Mouse (Mus musculus) bone marrow macrophage, adult 2 months (primary cell): ENCODE measurements around the gene Xpnpep2. TPM values are rescaled to one million over a fixed set of nuclear protein-coding genes. Genes with fewer than 3 reads are reported as not detected.

Experiments used
- H3K27ac ChIP-seq: 2 replicates; pipeline ENCODE4 v1.5.1; 2012; ENCODE audit warnings: low read depth, low read length; ENCODE audit not compliant: insufficient read depth
- H3K4me1 ChIP-seq: 2 replicates; pipeline ENCODE4 v1.6.1; 2012; ENCODE audit warnings: low read length; ENCODE audit not compliant: control insufficient read depth, insufficient read depth
- H3K4me3 ChIP-seq: 2 replicates; pipeline ENCODE4 v1.5.1; 2012; ENCODE audit warnings: mild to moderate bottlenecking, low read length, moderate library complexity; ENCODE audit not compliant: insufficient read depth
- CTCF ChIP-seq: IDR thresholded peaks from 2 replicates; pipeline ENCODE4 v1.5.1; 2012; ENCODE audit warnings: low read depth, mild to moderate bottlenecking, low read length, moderate library complexity
- POLR2A ChIP-seq: IDR thresholded peaks from 2 replicates; pipeline ENCODE4 v1.6.1; 2012; ENCODE audit warnings: mild to moderate bottlenecking, low read depth, low read length, borderline replicate concordance
- polyA plus RNA-seq: library from polyadenylated mRNA; stranded (reverse); fragments of >200 nt; gene quantifications from 2 replicates; pipeline ENCODE4 v1.2.4, GENCODE M21; 2012; ENCODE audit not compliant: missing spikeins, insufficient read depth, insufficient read length

Gene Xpnpep2
- polyA plus RNA-seq, 1 experiment: not detected

DNA sequence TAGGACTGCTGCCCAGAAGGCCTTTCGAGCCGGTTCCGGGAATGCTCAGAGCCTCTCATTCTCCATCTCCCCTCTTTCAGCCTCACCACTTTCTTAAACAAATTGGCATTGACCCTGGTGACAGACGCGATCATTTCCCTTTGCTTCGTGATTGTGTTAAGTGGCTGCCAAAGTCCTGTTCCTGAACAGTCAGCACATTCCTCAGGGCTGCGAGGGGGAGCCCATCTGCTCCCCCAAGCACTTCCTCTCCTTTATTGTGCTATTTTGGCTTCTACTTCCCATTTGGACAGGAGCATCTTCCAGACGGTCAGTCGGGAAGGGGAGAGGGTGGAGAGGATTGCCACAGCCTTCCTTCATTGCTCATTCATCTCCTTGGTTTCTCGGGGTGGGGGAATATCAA is 16.4 kb upstream of the Xpnpep2 start:
- Histone ChIP-seq H3K27ac (no peak overlapping the region), H3K4me1 (peaks cover 9% of the 10 kb centered on the region), H3K4me3 (no peak overlapping the region)
- TF ChIP-seq POLR2A: no peak
- no peak for TF ChIP-seq CTCF

DNA sequence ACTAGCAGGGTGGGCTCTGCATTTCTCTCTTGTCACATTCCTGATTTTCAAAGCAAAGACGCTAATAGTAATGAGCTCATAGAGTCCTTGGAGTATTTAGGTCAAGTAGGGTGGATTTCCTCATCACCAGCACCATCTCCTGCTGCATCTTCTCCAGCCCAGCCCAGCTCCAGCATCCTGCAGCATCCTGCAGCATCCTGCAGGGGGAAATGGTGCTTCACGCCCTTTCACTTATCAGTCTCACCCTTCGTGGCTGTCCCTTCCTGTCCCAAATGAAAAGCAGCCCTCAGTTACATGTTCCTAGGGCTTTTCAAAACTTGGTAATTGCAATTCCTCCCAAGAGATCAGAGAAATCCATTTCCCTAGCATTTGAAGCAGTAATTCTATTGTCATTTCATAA is 15.0 kb upstream of the Xpnpep2 start:
- Histone ChIP-seq H3K4me1 (peaks cover 11% of the 10 kb centered on the region), H3K4me3 (no peak overlapping the region), H3K27ac (no peak overlapping the region)
- TF ChIP-seq POLR2A (no peak), CTCF (no peak)

DNA sequence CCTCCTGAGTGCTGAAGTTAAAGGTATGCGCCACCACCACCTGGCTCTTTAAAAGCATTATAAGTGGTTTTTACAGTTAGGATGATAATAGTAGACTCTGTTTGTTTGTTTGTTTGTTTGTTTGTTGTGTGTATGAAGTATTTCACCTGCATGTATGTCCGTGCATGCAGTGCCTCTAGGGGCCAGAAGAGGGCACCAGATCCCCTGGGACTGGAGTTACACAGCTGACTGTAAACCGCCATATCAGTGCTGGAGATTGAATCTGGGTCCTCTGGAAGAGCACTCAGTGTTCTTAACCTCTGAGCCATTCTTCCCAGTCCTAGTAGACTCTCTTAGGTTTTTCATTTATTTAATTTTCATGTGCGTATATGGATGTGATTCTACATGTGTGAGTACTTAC is 13.9 kb upstream of the Xpnpep2 start:
- Histone ChIP-seq H3K4me1 (peaks cover 11% of the 10 kb centered on the region), H3K4me3 (no peak overlapping the region), H3K27ac (no peak overlapping the region)
- TF ChIP-seq CTCF: no peak
- no peak for TF ChIP-seq POLR2A

DNA sequence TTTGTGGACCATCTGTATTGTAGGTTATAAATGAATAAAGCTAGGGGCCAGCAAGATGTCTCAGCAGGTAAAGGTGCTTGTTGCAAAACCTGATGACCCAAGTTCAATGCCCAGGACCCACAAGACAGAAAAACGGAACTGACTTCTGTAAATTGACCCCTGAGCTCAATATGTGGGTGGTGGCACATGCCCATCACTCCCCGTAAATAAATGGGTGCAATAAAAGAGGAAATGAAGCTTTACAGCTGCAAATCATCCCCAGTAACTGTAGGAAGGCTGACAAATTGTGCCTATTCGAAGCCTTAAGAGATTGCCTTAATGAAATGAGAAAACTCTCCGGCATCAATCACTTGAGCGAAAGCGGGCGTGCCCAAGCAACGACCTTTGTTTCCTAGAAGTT is 11.9 kb upstream of the Xpnpep2 start:
- Histone ChIP-seq H3K4me1 (peaks cover 10% of the 10 kb centered on the region), H3K4me3 (no peak overlapping the region), H3K27ac (no peak overlapping the region)
- TF ChIP-seq POLR2A: no peak
- no peak for TF ChIP-seq CTCF

DNA sequence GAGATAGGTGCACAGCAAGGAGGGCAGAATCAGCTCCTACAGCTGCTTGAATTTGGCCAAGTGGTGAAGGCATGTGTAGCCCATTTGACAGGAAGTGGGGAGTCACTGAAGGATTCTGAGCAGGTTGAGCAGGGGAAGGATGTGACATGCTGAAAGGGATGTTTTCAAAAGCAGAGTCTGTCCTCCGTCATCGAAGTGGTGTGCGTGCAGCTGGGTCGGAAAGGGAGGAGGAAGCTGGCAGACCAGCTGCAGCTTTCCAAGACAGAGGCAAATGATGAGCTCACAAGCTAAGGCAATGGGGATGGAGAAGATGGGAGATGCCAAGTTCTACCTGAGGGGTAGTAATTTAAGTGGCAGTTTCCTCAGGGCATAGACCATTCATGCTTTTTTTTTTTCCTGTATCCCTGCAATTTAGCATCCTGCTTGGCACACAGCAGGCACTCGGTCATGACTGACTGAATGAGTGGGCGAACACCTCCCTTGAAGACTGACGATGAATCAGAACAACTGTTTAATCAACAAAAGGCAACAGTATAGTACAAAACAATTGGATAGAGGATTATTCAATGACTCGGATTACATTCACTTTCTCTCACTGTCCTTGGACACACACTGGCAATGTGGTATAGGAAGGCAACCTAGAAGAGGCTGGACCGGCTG is 9.9 kb upstream of the Xpnpep2 start:
- TF ChIP-seq POLR2A (no peak), CTCF (no peak)
- Histone ChIP-seq H3K4me3 (no peak overlapping the region), H3K27ac (no peak overlapping the region), H3K4me1 (peaks cover 6% of the 10 kb centered on the region)

DNA sequence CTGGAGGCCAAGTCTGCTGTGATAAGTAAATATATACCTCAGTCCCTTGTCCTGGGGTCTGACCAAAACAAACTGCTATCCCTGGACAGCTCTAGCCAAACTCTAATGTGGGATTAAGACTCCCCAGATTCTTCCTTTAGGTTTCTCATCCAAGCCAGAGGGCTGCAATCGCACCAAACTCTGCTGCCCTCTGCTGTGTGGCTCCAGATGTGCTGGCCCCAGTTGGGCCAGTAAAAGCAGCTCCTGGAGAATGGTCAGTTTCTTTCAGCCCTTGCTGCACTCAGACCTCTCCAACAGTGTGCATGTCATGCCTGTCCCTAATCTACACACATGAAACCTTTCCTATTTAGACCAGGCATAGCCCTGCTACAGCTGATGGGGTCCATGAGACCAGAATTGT is 8.7 kb upstream of the Xpnpep2 start:
- H3K4me3 ChIP-seq: no peak overlapping the region
- TF ChIP-seq POLR2A: no peak
- TF ChIP-seq CTCF: no peak
- H3K27ac ChIP-seq: no peak overlapping the region
- peaks cover 6% of the 10 kb centered on the region for H3K4me1 ChIP-seq

DNA sequence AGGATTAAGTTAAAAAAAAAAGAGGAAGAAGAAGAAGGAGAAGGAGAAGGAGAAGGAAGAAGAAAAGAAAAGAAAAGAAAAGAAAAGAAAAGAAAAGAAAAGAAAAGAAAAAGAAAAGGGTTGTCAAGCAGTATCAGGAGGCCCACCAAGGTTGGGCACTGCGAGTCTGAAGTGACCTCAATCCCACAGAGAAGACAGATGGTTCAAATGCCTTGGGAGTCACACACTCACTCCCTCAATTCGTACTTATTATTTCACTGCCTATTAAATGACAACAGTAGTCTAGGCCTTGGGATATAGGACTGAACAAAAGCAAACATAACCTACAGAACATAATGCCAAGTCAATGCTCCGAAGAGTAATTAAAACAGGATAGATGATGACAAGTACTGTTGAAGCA is 5.3 kb upstream of the Xpnpep2 start:
- Histone ChIP-seq H3K4me3 (no peak overlapping the region), H3K27ac (no peak overlapping the region), H3K4me1 (peaks cover 13% of the 10 kb centered on the region)
- TF ChIP-seq POLR2A (no peak), CTCF (no peak)

DNA sequence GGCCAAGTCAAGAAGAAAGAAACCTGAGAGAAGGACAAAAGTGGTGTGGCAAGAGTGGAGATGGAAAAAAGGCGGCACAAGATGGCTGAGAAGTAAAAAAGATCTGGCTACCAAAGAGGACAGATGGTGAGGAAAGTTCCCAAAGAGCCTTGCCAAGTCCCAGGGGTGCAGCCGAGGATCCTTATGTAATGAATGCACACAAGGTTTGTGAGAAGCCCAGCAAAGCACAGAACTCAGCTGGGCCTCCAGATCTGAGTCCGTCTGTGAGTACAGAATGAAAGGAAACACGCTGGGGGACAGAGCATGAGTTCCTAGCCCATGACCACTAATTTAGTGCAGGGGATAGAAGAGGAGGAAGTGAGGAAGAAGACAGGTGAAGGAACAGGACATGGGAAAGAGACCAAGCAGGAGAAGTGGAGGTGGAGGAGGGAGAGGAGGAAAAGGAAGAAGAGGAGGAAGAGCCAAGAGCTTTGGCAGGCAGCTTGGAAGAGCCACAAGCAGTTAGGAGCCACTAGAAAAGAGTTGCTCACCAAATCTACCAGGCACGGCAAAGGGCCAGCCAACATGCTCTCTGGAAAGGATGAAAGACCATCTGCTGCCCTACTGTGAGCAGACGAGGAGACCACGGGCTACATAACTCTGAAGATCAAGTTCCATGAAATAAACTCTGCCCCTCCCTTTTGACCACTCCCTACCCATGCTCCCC is 3.6 kb upstream of the Xpnpep2 start:
- H3K4me1 ChIP-seq: peaks cover 13% of the 10 kb centered on the region
- TF ChIP-seq CTCF (no peak), POLR2A (no peak)
- H3K4me3 ChIP-seq: no peak overlapping the region
- no peak overlapping the region for H3K27ac ChIP-seq

DNA sequence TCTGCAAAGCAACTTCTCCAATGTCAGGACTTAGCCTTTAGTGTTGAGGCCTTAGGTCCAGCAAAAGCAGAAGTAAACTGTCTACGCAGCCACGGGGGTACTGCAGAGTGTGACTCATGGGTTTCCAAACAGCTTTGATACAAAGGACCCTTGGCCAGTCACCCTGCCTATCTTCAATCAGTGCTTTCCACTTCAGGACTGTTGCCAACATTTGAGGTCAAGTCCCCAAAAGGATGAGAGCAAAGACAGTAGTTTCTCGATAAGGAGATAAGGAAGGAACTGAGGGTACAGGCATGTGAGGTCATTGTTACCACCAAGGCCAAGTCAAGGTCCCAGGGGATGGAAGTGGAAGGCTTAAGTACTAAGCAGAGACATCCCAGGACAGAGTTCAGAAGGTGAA is 2.3 kb upstream of the Xpnpep2 start:
- H3K4me1 ChIP-seq: peaks cover 13% of the 10 kb centered on the region
- H3K4me3 ChIP-seq: no peak overlapping the region
- peak overlapping the region; percentile 61 for H3K27ac ChIP-seq
- TF ChIP-seq CTCF (no peak), POLR2A (no peak)

DNA sequence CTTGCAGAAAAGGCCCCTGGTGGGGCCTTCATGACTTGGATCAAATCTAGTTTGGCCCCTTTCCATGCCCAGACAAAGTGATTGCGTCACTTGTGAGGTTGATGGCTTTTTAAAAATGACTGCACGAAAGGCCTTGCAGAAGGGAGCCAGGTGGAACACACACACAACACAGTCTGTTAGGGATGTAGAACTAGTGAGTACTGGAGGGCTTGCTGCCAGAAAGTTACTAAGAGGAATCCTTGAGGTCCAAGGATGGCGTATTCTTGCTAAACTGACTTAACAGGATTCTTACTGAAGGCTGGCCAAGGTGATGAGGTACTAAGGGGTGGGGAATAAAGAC is 761 bp downstream of the Xpnpep2 start:
- Histone ChIP-seq H3K27ac (no peak overlapping the region), H3K4me3 (no peak overlapping the region), H3K4me1 (peaks cover 13% of the 10 kb centered on the region)
- TF ChIP-seq CTCF (no peak), POLR2A (no peak)
